Mouse (Mus musculus) C2C12 (cell line): Measurements from ENCODE around the gene Trabd2b. TPM values are rescaled to one million over a fixed set of nuclear protein-coding genes. Genes with fewer than 3 reads are reported as not detected.

Source experiments
- H3K27me3 ChIP-seq: one replicate; pipeline ENCODE4 v1.6.1; 2011; ENCODE audit not compliant: control insufficient read depth, insufficient read depth, insufficient read length
- H3K36me3 ChIP-seq: one replicate; pipeline ENCODE4 v1.6.1; 2011; ENCODE audit not compliant: control insufficient read depth, insufficient read depth
- H3K4me3 ChIP-seq: one replicate; pipeline ENCODE4 v1.5.1; 2011; ENCODE audit warnings: mild to moderate bottlenecking, control low read depth; ENCODE audit not compliant: poor library complexity, insufficient read depth, severe bottlenecking
- H3K79me2 ChIP-seq: one replicate; pipeline ENCODE4 v1.6.1; 2011; ENCODE audit not compliant: control insufficient read depth, insufficient read depth
- H3K79me3 ChIP-seq: one replicate; pipeline ENCODE4 v1.6.1; 2011; ENCODE audit warnings: low read depth, control low read depth
- H3ac ChIP-seq: one replicate; pipeline ENCODE3; 2011; ENCODE audit warnings: low read depth; ENCODE audit not compliant: control insufficient read depth, insufficient read length
- CEBPB ChIP-seq: IDR thresholded peaks from one replicate; pipeline ENCODE4 v1.6.1; 2011; ENCODE audit warnings: low read depth, mild to moderate bottlenecking, control low read depth, moderate library complexity
- CTCF ChIP-seq: IDR thresholded peaks from one replicate; pipeline ENCODE4 v1.5.1; 2011; ENCODE audit not compliant: control insufficient read depth, insufficient read depth, insufficient read length
- FOSL1 ChIP-seq: IDR thresholded peaks from one replicate; pipeline ENCODE4 v1.8.0; 2011; ENCODE audit warnings: mild to moderate bottlenecking, low read length; ENCODE audit not compliant: poor library complexity, insufficient read depth, severe bottlenecking
- MAX ChIP-seq: IDR thresholded peaks from one replicate; pipeline ENCODE4 v1.6.1; 2011; ENCODE audit warnings: mild to moderate bottlenecking, control low read depth
- MYOD1 ChIP-seq: IDR thresholded peaks from one replicate; pipeline ENCODE4 v1.6.1; 2011; ENCODE audit warnings: low read depth; ENCODE audit not compliant: control insufficient read depth, insufficient read length
- MYOG ChIP-seq: IDR thresholded peaks from one replicate; pipeline ENCODE4 v1.6.1; 2011; ENCODE audit not compliant: control insufficient read depth, insufficient read length; ENCODE audit errors: extremely low read depth
- USF1 ChIP-seq: IDR thresholded peaks from one replicate; pipeline ENCODE4 v1.6.1; 2011; ENCODE audit warnings: low read depth, mild to moderate bottlenecking, control low read depth, moderate library complexity
- polyA plus RNA-seq: library from polyadenylated mRNA; unstranded; fragments of >200 nt; fragmentation: generic; extraction: Trizol; gene quantifications from one replicate; pipeline ENCODE4 v1.2.1, GENCODE M21; 2012; ENCODE audit warnings: missing spikeins

The Trabd2b gene
- polyA plus RNA-seq, 1 experiment, result 0.28 TPM

DNA sequence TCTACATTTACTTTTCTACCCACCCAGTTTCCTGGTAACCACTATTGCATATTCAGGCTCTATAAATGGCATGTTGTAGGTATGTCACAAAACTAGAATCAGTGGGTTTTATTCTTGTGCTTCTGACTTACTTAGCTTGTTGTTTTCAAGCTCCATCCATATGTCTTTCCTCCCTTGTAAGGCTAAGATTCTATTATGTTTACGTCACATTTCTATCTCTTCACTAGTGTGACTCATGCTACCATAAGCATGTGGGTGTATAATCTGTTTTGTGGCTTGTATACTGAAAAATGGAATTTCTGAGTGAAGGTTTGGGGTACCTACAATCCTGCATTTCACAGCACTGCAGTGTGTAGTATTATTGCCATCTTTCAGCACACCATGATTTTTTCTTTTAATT is 32.2 kb upstream of the Trabd2b start:
- Histone ChIP-seq H3K36me3 (no peaks in the 10 kb centered on the region), H3K79me2 (no peaks in the 10 kb centered on the region), H3K4me3 (no peak overlapping the region), H3ac (no peak overlapping the region), H3K27me3 (peaks cover 10% of the 10 kb centered on the region), H3K79me3 (no peaks in the 10 kb centered on the region)
- TF ChIP-seq MYOD1 (no peak), CEBPB (no peak), FOSL1 (no peak), USF1 (no peak), MAX (no peak), MYOG (no peak), CTCF (no peak)

DNA sequence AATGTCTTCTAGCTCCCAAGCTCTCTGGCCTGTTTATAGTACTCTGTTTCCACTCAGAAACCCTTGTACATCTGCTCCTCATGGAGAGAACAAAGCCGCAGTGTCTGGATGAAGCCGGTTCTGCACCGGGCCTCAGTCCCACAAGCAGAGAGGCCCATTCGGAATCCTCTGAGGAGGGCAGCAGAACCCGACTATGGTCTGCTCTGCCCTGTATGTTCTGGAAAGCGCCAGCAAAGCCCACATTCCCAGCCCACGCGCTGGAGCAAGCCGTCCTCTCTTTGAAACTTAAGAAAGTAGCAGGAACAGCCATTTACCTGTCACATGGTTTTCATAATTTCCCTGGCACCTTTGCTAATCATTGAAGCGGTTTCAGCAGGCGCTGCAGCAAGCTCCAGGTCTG is 29.0 kb upstream of the Trabd2b start:
- H3K79me3 ChIP-seq, result no peaks in the 10 kb centered on the region
- H3K4me3 ChIP-seq, result no peak overlapping the region
- no peak overlapping the region for H3ac ChIP-seq
- no peaks in the 10 kb centered on the region for H3K79me2 ChIP-seq
- TF ChIP-seq USF1 (no peak), MYOD1 (no peak), FOSL1 (no peak), CEBPB (no peak), CTCF (no peak), MYOG (no peak), MAX (no peak)
- no peaks in the 10 kb centered on the region for H3K36me3 ChIP-seq
- no peaks in the 10 kb centered on the region for H3K27me3 ChIP-seq

DNA sequence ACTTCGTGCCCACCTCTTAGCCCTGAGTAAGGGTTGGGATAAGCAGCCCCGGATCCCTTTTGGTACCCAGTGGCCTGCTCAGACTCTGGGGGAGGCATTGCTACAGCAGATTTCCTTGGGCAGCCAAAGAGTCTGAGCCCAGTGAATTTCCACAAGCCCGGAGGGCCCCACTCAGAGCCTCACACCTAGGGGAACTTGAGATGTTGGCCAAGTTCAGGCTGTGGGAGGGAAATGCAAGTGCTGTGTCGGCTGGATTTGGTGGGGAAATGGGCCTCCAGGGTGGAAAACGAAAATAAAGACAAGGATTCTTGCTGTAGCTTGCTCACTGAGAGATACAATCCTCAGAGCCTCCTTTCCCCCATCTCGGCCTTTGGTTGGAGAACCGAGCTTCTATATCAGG is 28.0 kb upstream of the Trabd2b start:
- H3K4me3 ChIP-seq, result no peak overlapping the region
- H3K79me3 ChIP-seq, result no peaks in the 10 kb centered on the region
- H3K27me3 ChIP-seq, result no peaks in the 10 kb centered on the region
- no peaks in the 10 kb centered on the region for H3K36me3 ChIP-seq
- H3K79me2 ChIP-seq, result no peaks in the 10 kb centered on the region
- TF ChIP-seq USF1, result no peak
- no peak for TF ChIP-seq CEBPB
- no peak for TF ChIP-seq CTCF
- no peak for TF ChIP-seq MAX
- H3ac ChIP-seq, result no peak overlapping the region

DNA sequence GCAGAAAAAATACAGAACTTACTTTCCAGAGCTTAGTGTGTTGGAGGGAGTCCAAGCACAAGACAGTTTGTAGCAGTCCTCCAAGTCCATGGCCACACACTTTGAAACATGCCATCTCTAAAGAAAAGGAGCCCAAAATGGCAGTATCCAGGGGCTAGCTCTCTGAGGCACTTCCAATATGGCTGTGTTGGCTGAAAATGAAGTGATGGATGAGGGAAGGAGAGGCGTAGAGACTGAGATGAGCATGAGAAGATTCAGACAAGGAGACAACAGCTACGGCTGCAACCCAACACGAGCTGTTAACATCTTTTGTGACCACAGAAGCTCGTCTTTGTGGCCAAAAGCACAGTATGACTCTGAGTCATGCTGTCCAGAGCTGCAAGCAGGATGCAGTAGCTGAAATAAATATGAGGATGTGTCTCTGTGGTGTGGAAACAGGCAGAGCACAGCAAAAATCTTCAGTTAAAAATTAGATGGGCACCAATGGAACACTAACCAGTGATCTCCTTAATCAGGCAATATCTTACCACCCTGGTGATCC is 27.0 kb upstream of the Trabd2b start:
- H3K27me3 ChIP-seq, result no peaks in the 10 kb centered on the region
- no peaks in the 10 kb centered on the region for H3K36me3 ChIP-seq
- H3ac ChIP-seq, result no peak overlapping the region
- H3K4me3 ChIP-seq, result no peak overlapping the region
- H3K79me3 ChIP-seq, result no peaks in the 10 kb centered on the region
- no peak for TF ChIP-seq MYOG
- TF ChIP-seq MAX, result peak; percentile 92
- peak; percentile 76 for TF ChIP-seq FOSL1
- TF ChIP-seq MYOD1, result peak; percentile 25
- TF ChIP-seq CTCF, result no peak
- TF ChIP-seq USF1, result no peak
- TF ChIP-seq CEBPB, result peak; percentile 1
- no peaks in the 10 kb centered on the region for H3K79me2 ChIP-seq

DNA sequence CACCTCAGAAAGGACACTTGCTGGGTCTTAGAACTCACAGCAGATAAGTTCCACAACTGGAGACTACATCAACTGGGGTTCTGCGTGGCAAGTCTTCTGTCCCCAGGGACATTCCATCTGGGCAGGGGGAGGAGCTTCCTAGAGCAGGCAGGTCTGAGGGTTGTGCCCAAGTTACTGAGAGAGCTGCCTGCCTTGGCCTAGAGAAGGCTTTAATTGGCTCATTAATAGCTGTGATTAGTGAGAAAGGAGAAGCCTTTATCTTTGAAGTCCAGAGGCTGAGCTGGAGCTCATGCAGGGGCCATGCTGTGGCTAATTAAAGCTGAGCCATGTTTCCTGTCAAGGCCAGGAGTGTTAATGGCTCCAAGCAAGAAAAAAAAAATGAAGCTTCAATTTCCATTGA is 23.9 kb upstream of the Trabd2b start:
- no peak overlapping the region for H3ac ChIP-seq
- H3K4me3 ChIP-seq, result no peak overlapping the region
- H3K27me3 ChIP-seq, result no peaks in the 10 kb centered on the region
- TF ChIP-seq USF1 (no peak), MYOD1 (no peak), MAX (no peak), CTCF (no peak)
- H3K79me2 ChIP-seq, result no peaks in the 10 kb centered on the region
- H3K36me3 ChIP-seq, result no peaks in the 10 kb centered on the region
- no peaks in the 10 kb centered on the region for H3K79me3 ChIP-seq

DNA sequence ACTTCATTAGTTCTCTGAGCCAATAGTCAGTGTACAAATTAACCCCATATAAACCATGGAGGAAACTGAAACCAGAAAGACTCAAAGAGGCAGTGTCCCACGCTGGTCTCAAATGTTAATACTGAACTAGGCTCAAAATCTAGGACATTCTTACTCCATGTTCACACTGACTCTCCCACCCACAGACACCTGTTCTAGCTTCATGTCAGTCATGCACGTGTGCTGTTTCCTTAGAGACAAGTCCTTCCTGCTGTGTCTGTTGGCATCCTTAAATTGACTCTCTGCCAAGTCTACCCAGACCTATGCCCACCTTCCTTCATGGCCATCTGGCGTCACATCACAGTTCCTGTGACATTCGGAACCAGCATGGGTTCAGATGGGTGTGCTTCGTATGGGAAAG is 21.3 kb upstream of the Trabd2b start:
- Histone ChIP-seq H3ac (no peak overlapping the region), H3K79me3 (no peaks in the 10 kb centered on the region), H3K79me2 (no peaks in the 10 kb centered on the region), H3K36me3 (no peaks in the 10 kb centered on the region), H3K4me3 (no peak overlapping the region), H3K27me3 (no peaks in the 10 kb centered on the region)
- no peak for TF ChIP-seq CTCF
- TF ChIP-seq MYOD1, result no peak
- TF ChIP-seq MYOG, result no peak
- TF ChIP-seq USF1, result no peak
- no peak for TF ChIP-seq FOSL1
- no peak for TF ChIP-seq CEBPB
- no peak for TF ChIP-seq MAX

DNA sequence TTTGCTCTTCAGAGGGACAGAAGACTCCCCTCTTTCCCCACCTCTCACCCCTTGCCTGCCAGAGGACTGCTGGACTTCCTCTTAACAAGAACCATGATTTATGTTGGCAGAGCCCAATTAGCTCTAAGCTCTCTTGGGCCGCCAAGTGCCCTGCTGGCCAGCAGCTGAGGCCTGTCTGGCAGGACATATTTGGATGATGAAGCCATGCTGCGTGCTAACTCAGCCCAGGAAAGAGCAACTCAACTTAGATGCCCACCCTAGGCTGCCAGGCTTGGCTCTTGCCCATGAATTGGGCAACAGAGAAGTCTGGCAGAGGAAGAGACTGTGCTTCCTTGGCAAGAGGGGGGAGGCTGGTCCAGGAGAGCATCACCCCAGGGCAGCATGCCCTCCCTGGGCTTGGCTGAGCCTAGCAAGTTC is 20.1 kb upstream of the Trabd2b start:
- no peaks in the 10 kb centered on the region for H3K27me3 ChIP-seq
- H3K79me3 ChIP-seq, result no peaks in the 10 kb centered on the region
- no peak overlapping the region for H3K4me3 ChIP-seq
- H3ac ChIP-seq, result no peak overlapping the region
- H3K36me3 ChIP-seq, result no peaks in the 10 kb centered on the region
- no peaks in the 10 kb centered on the region for H3K79me2 ChIP-seq
- TF ChIP-seq MAX, result no peak
- TF ChIP-seq USF1, result no peak
- no peak for TF ChIP-seq CTCF
- TF ChIP-seq CEBPB, result no peak
